Mouse (Mus musculus): ENCODE measurements around the gene Dao. TPM values are rescaled to one million over a fixed set of nuclear protein-coding genes. Genes with fewer than 3 reads are reported as not detected.
A peak's percentile ranks its signal among the peaks of the same experiment; 100 is the strongest.

Dao gene
- total RNA-seq, 2 experiments from 2014 or later = not detected

GRCm38 (mm10) chr5:113981843-113982242, 21.7 kb upstream of the Dao start:
- no peak for DNase-seq (ENCODE audit: low spot score in 2 of 2)

- no peak for DNase-seq (ENCODE audit: low spot score in 2 of 2)
Measured at GRCm38 (mm10) chr5:113983541-113983940, 20.0 kb upstream of the Dao start.

DNA sequence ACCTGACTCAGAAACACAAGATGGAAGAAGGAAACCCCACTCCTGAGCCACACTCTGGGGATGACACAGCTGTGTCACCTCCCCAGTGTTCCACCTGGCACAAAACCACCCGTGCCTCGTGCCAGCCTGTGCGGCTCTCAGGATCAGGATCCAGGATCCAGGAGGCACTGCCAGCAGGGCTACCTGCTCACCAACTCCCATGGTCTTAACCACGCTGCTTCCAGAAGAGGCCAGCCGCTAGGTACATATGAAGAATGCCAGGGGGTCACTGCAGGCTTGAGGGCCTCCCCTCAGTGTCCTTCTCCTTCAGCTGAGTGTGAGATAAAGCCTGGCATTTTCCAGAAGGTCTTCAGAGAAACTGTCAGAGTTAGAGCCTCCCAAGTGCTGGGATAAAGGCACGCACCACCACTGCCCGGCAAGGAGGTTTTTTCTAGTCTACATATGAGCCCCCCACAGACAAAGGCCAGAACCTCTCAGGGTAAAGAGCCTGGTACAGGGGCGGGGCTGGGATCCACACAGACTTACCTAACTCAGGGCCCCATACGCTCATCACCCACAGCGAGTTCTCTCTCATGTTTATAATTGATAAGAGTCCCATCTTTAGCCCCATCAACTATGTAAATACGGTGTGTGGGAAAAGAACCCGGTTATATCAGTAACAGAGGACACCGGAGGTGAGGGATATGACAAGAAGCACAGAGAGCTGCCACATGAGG, 19.3 kb upstream of the Dao start:
- DNase-seq (ENCODE audit: low spot score in 2 of 2) = no peak

DNA sequence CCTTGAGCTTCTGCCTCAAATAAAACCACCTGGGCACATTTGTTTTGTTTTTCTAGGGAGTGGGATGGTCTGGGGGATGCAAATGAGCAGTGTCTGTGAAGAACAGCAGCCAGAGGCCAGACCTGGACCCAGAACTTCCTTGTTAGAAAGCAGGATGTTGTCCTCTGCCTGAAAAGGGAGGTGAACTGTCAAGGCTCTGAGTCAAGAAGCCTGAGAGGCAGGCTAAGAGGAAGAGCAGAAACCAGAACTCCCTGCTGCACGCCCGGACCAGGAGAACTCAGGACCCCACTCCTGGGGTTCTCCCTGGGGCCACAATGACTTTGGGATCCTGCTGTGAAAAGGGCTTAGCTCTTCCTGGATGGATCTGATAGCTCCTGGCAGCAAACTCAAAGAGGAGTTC, 17.8 kb upstream of the Dao start:
- no peak for DNase-seq (ENCODE audit: low spot score in 2 of 2)

DNA sequence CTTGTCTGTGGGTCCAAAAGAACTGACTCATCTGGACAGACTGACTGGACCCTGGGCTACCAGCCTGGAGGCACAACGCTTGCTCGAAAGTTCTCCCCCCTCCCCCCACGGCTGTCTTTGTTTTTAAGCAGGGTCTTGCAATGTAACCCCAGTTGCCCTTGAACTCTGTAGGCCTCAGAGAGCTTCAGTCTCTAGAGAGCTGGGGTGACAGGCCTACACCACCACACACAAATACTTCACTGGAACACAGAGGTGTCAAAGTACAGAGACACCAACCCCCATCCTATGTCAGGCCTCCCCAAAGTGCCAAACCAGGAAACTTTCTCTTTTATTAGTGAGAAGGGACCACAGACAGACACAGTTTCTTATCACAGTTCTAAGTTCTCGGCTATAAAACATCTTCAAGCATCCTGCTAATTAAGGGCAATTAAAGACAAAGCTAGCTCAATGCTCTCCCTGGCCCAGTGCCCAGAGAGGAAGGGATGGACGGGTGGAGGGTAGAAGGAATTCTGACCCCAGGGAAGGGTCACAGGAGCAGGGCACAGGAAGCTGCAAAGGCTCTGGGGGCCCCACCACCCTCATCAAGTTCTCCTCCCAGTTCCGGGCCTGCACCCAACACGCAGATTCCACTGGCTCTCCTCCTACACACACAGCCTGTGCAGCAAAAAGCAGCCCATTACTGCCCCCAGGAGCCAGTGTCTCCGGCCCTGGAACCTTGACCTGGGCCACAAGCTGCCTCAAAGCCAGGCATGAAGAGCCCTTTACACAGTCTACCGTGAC, 17.1 kb upstream of the Dao start:
- DNase-seq (ENCODE audit: low spot score in 2 of 2) = peak; percentile 25 to 67

DNA sequence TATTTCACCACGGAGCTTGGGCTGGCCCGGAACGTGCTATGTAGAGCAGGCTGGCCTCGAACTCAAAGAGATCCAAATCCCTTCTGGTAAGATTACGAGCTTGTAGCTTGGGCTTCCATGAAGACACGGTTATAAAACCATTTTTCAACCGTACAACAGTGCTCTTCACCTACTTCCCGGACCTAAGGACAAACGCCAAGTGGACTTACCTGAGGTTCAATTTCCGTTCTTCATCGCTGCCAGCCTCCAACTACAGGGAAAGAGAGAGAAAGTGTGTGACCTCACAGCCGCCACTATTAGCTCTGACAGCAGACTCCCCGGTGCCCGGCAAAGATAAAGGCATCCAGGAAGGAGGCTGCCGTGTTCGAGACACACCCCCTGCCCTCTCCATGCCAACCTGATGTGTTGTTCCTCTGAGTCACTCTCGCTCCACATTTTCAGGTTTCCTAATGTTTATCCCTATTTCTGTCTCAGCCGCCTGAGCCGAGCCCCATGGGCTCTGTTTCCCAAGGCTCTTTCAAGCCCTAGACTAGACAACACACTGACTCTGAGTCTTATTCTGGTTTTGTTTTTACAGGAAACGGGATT, 14.0 kb upstream of the Dao start:
- no peak for DNase-seq (ENCODE audit: low spot score in 2 of 2)

- DNase-seq (ENCODE audit: low spot score in 2 of 2) = no peak
Measured at GRCm38 (mm10) chr5:113990593-113990992, 12.9 kb upstream of the Dao start.

DNA sequence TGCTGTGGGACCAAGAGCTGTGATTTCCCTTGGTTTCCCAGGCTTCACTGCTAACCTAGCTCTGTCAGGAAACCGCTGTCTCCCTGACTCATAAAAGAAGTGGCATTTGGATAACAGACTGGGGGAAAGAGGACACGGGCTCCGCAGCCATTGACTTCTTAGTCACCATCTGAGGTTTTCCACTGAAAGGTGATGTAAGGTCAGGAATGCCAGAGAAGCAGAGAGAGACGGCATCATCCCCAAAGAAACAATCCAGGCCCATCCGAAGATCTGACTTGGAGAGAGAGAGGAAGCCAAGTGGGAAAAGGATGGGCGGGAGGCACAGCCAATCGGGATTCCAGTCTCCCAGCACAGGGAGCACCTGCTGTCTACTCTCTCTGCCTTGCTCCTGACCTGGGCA, 12.4 kb upstream of the Dao start:
- DNase-seq (ENCODE audit: low spot score in 2 of 2) = no peak

GRCm38 (mm10) chr5:113992339-113992831, 11.1 kb upstream of the Dao start:
- no peak for DNase-seq (ENCODE audit: low spot score in 2 of 2)

DNA sequence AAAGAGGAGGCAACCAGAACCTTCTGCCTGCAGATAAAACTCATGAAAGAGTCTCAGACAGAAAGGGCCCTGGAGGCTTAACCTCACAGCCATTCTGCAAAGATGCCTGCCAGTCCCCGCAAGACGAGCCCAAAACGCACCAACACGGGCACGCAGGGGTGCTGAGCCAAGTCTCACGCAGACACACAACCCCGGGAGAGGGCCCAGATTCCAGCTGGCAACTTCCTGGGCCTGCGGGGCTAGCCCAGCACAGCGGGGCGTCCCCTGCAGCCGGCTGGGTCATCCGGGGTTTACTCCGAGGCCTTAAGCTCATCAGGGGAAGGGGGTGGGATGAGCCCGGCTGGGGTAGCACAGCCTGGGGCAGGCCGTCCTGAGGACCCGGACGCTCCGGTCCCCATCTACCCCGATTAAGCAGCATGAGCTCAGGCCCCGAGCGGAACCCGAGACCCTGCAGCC, 10.4 kb upstream of the Dao start:
- DNase-seq (ENCODE audit: low spot score in 2 of 2) = peak; percentile 25 to 50

GRCm38 (mm10) chr5:113993487-113994465, 9.7 kb upstream of the Dao start, which contains the start of gene Ssh1:
Gene Ssh1, minus strand, starts transcription at chr5:113993894.
- peak; percentile 78 to 85 for DNase-seq (ENCODE audit: low spot score in 2 of 2)

- DNase-seq (ENCODE audit: low spot score in 2 of 2) = no peak
Measured at GRCm38 (mm10) chr5:113996458-113996857, 7.0 kb upstream of the Dao start.

- DNase-seq (ENCODE audit: low spot score in 2 of 2) = no peak
Measured at GRCm38 (mm10) chr5:113999382-113999781, 4.1 kb upstream of the Dao start.

GRCm38 (mm10) chr5:114004573-114004972, 1.1 kb downstream of the Dao start:
- DNase-seq (ENCODE audit: low spot score in 2 of 2) = no peak

DNA sequence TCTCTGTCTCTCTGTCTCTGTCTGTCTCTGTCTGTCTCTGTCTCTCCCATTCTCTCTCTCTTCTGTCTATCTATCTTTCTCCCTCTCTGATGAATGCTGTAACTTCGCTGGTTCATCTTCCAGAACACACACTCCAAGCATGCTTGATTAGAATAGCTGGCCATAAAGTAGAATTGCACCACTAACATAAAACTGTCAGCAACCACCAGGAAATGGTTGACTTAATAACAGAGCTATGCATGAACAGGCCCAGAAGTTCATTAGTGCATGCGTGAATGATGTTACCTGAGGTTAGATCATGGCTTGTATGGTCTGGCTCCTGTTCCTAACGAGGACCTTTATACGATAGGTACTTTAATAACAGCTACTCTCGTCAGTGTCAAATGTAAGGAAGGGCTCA, 1.6 kb downstream of the Dao start:
- DNase-seq (ENCODE audit: low spot score in 2 of 2) = no peak

GRCm38 (mm10) chr5:114006974-114007373, 3.5 kb downstream of the Dao start:
- DNase-seq (ENCODE audit: low spot score in 2 of 2) = no peak

DNA sequence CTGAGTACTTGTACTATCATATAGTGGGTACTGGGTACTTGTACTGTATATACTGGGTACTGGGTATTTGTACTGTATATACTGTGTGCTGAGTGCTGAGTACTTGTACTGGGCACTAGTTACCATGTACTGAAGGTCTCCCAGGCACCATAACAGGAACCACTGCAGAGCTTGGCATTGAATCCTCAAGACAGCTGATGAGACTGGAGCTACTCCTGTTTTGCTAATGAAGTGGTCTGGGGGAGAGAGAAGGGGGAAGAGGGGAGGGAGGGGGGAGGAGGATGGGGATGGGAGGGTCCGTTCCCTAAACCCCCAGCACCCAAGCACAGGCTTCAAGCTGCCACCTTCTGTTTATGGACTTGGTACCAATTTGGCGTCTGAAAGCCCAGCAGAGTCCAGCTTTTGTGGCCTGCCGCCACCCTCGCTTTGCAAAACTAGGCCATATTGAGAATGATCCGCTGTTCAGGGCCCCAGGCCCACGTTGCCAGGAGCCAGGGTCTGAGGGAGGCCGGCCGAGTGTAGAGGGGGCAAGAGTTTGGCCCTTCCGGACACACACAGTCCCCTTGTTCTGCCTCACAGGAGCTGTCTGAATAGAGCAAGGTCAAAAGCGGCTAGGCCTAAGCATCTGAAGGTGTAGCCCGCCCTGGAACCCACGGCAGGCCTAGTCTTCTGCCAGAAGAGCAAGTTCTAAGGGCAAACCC, 4.4 kb downstream of the Dao start:
- DNase-seq (ENCODE audit: low spot score in 2 of 2) = no peak

GRCm38 (mm10) chr5:114009049-114009448, 5.5 kb downstream of the Dao start:
- DNase-seq (ENCODE audit: low spot score in 2 of 2) = no peak

GRCm38 (mm10) chr5:114015121-114015520, 11.6 kb downstream of the Dao start:
- DNase-seq (ENCODE audit: low spot score in 2 of 2) = no peak

DNA sequence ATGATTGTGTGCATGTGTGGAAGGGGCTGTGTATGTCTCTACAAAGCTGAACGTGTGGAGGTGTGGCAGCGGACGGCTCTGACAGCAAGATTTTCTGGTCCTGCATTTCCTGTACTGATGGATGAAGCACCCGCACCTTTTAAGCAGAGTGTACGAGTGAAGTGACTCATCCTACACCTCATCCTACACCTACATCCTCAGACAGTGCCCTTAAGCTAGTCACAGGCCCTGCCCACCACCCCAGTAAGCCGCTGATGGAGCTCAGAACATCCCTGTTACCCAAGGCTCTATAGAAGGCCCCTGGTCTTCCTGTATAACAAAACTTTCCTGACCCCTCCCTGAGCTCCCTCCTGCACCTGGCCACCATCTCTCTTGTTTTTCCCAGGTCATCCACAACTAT, 20.9 kb downstream of the Dao start:
- no peak for DNase-seq (ENCODE audit: low spot score in 2 of 2)

All from layer of hippocampus, adult 18-20 months (tissue).